Mouse (Mus musculus) forebrain, postnatal 0 days (tissue): ENCODE data around the gene Dcun1d1. TPM values are rescaled to one million over a fixed set of nuclear protein-coding genes. Genes with fewer than 3 reads are reported as not detected.

ENCODE experiments used
- ATAC-seq: fragments of 200-750 bp; cut with Nextera tagmentation; 2 replicates; pipeline ENCODE4 v1.8.0; 2017; ENCODE audit warnings: mild to moderate bottlenecking, moderate library complexity
- DNase-seq: peaks from one replicate; pipeline ENCODE4 v3.0.0-alpha.2; 2015
- H3K27ac ChIP-seq: fragments of 300-500 bp; sonication (generic); 2 replicates; pipeline ENCODE4 v1.5.1; 2014; ENCODE audit warnings: low read depth, mild to moderate bottlenecking, antibody characterized with exemption, low read length, moderate library complexity, mixed read lengths
- H3K27me3 ChIP-seq: fragments of 300-500 bp; sonication (generic); 2 replicates; pipeline ENCODE4 v1.6.1; 2014; ENCODE audit warnings: mild to moderate bottlenecking, low read length, mixed read lengths; ENCODE audit not compliant: insufficient read depth
- H3K36me3 ChIP-seq: fragments of 300-500 bp; sonication (generic); 2 replicates; pipeline ENCODE4 v1.6.1; 2014; ENCODE audit warnings: mild to moderate bottlenecking, moderate library complexity; ENCODE audit not compliant: insufficient read depth
- H3K4me1 ChIP-seq: fragments of 300-500 bp; sonication (generic); 2 replicates; pipeline ENCODE4 v1.6.1; 2014; ENCODE audit warnings: antibody characterized with exemption; ENCODE audit not compliant: insufficient read depth
- H3K4me2 ChIP-seq: fragments of 300-500 bp; sonication (generic); 2 replicates; pipeline ENCODE4 v1.6.1; 2014; ENCODE audit warnings: low read depth, mild to moderate bottlenecking, moderate library complexity
- H3K4me3 ChIP-seq: fragments of 300-500 bp; sonication (generic); 2 replicates; pipeline ENCODE4 v1.5.1; 2014; ENCODE audit warnings: low read depth, low read length, mixed read lengths
- H3K9ac ChIP-seq: fragments of 300-500 bp; sonication (generic); 2 replicates; pipeline ENCODE4 v1.6.1; 2014; ENCODE audit warnings: mild to moderate bottlenecking
- H3K9me3 ChIP-seq: fragments of 300-500 bp; sonication (generic); 2 replicates; pipeline ENCODE4 v1.6.1; 2016; ENCODE audit warnings: low read length
- CTCF ChIP-seq: sonication (generic); IDR thresholded peaks from 2 replicates; pipeline ENCODE4 v1.5.1; 2016; ENCODE audit warnings: antibody characterized with exemption, control low read depth, low read depth
- WGBS: fragments of 180-500 bp; shearing (Covaris S2); extraction: QIAGEN DNeasy Blood & Tissue Kit; methylation state at CpG from one replicate; pipeline ENCODE4 v1.1.7; 2014; 5-methylcytosine and 5-hydroxymethylcytosine counted together
- polyA plus RNA-seq: library from polyadenylated mRNA; unstranded; fragments of >200 nt; fragmentation: Nextera tagmentation; extraction: Ambion mirVana; gene quantifications from 2 replicates; pipeline ENCODE4 v1.2.1, GENCODE M21; 2015
- total RNA-seq: library from RNA; depleted of rRNA; stranded (reverse); fragments of >200 nt; gene quantifications from 2 replicates; pipeline ENCODE4 v1.2.3, GENCODE M21; 2014

Gene Dcun1d1
- total and polyA plus RNA-seq, 2 experiments from 2014 or later: 82.8 to 125 TPM

GRCm38 (mm10) chr3:35922522-35922921 lies 14.7 kb downstream of the Dcun1d1 start:
- Histone ChIP-seq H3K27me3 (no peaks in the 10 kb centered on the region), H3K9me3 (no peaks in the 10 kb centered on the region), H3K36me3 (peaks cover 4% of the 10 kb centered on the region; the same call in 1 of the 2 replicates), H3K27ac (no peak overlapping the region), H3K9ac (no peak overlapping the region), H3K4me3 (no peak overlapping the region), H3K4me1 (no peaks in the 10 kb centered on the region), H3K4me2 (no peak overlapping the region)
- ATAC-seq: no peak
- no peak for DNase-seq
- 83% methylated on average over 4 of the region's 4 CpGs for WGBS
- TF ChIP-seq CTCF: no peak

DNA sequence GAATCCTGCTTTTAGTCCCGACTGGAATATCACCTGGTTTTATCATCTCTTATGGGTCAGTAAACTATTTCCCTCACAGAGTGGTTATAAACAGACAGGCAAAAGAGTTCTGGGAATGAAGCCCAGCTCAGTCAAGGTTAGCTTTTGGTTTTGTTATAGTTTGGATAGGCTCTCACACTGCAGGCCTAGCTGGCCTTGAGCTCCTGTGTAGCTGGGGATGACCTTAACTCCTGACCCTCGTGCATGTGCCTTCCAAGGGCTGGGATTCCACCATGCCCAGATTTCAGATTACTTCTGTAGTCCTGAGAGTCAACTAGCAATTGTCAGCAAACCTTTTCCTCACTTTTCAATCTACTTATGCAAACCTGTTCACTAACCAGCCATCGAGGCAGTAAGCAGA lies 19.0 kb downstream of the Dcun1d1 start:
- no peak for TF ChIP-seq CTCF
- H3K4me3 ChIP-seq: no peak overlapping the region
- DNase-seq: no peak
- WGBS: 90% methylated on average over 3 of the region's 3 CpGs
- H3K9ac ChIP-seq: no peak overlapping the region
- H3K4me2 ChIP-seq: no peak overlapping the region
- H3K4me1 ChIP-seq: no peaks in the 10 kb centered on the region
- no peak overlapping the region for H3K27ac ChIP-seq
- peaks cover 10% of the 10 kb centered on the region; the same call in 1 of the 2 replicates for H3K36me3 ChIP-seq
- no peaks in the 10 kb centered on the region for H3K27me3 ChIP-seq
- no peak for ATAC-seq
- H3K9me3 ChIP-seq: no peaks in the 10 kb centered on the region

DNA sequence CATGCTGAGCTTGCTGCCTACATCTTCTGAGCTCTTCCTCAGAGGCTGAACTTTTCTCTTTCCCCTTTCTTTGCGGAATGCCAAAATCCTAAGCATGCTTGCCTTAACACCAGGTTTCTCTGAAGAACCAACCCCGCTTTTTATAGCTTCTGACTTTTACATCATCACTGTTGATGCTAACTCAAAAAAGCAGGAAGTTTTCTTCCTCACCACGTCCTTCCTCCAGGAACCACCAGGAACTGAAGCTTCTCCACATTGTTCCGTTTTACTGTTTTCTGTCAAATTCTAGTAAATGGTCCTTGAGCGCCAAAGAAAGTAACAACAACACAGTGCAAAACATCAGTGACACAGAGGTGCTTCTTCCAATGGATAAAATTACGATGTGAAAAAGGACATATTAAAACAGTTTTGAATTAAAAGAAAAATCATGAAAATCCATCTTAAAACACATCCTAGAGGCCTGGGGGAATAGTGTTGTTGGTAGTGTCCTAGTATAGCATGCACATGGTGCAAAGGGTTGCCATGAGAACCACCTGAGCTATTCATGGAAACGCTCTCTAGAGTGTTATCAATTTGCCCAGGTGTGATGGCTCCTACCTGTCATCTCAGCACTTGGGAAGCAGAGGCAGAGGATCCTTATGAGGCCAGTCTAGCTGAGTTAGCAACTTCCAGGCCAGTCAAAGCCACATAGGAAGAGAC lies 28.1 kb downstream of the Dcun1d1 start:
- TF ChIP-seq CTCF: no peak
- Histone ChIP-seq H3K9ac (no peak overlapping the region), H3K36me3 (no peaks in the 10 kb centered on the region), H3K4me2 (no peak overlapping the region), H3K9me3 (no peaks in the 10 kb centered on the region), H3K4me3 (no peak overlapping the region), H3K4me1 (no peaks in the 10 kb centered on the region), H3K27ac (no peak overlapping the region), H3K27me3 (no peaks in the 10 kb centered on the region)
- 91% methylated on average over 7 of the region's 7 CpGs for WGBS
- ATAC-seq: no peak
- DNase-seq: no peak

DNA sequence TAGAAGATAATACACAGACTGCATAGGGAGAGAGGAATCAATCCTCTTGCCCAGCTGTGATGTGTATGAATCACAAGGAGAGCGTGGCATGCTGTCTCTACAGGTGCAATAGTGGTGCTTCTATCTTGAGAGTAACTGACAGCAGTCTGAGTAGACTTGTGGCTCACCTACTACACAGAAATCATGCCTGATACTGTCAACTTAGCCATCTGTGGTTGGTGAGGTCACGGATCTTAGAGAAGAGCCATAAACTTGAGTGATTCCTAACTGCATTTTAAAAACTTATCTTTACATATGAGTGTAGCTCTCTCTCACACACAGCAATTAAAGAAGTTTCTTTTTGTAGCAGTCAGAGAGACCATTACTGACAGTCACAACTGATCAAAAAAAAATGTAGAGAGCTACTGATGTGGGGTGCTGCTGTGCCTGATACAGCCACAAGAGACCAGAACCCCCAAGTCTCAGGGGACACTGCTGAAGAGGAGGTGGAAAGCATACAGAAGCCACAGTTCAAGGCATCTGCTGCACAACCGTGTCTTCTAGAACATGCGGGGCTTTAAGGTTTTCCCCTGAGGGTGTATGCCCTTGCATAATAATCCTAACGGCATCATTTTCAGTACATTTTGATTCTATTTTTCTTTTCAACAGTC lies 36.6 kb downstream of the Dcun1d1 start:
- no peak for TF ChIP-seq CTCF
- Histone ChIP-seq H3K9me3 (no peaks in the 10 kb centered on the region), H3K27ac (no peak overlapping the region), H3K27me3 (no peaks in the 10 kb centered on the region), H3K4me3 (no peak overlapping the region), H3K9ac (no peak overlapping the region), H3K4me1 (no peaks in the 10 kb centered on the region), H3K4me2 (no peak overlapping the region), H3K36me3 (peaks cover 14% of the 10 kb centered on the region)
- DNase-seq (no peak), ATAC-seq (no peak)
- 91% methylated on average over 5 of the region's 5 CpGs for WGBS

GRCm38 (mm10) chr3:35899109-35899508 lies 38.1 kb downstream of the Dcun1d1 start:
- Histone ChIP-seq H3K27me3 (no peaks in the 10 kb centered on the region), H3K4me2 (no peak overlapping the region), H3K9ac (no peak overlapping the region), H3K9me3 (no peaks in the 10 kb centered on the region), H3K4me3 (no peak overlapping the region), H3K4me1 (no peaks in the 10 kb centered on the region), H3K36me3 (peaks cover 14% of the 10 kb centered on the region), H3K27ac (no peak overlapping the region)
- WGBS: 96% methylated on average over 3 of the region's 3 CpGs
- no peak for DNase-seq
- no peak for TF ChIP-seq CTCF
- ATAC-seq: no peak

DNA sequence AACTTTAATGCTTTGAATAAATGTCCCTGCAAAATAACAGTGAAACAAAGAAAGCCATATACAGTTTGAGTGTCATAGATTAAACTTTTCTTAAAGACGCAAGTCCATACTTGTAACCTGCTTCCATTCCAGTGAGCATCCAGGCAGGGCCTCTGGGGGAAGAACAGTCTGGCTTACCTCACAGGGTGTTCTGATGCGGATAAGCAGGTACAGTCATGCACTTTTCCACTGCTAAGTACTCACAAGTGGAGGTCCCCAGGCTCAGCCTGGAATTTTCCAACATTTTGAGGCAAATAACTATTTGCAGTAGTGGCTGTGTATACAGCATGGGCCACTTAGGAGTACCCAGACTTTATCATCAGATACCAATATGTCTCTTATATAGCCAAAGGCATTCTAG lies 39.3 kb downstream of the Dcun1d1 start:
- no peak overlapping the region for H3K27ac ChIP-seq
- no peaks in the 10 kb centered on the region for H3K27me3 ChIP-seq
- peaks cover 10% of the 10 kb centered on the region for H3K36me3 ChIP-seq
- H3K9me3 ChIP-seq: no peaks in the 10 kb centered on the region
- no peak overlapping the region for H3K9ac ChIP-seq
- WGBS: 91% methylated on average over 2 of the region's 2 CpGs
- no peak for ATAC-seq
- no peak overlapping the region for H3K4me2 ChIP-seq
- no peak for TF ChIP-seq CTCF
- DNase-seq: no peak
- H3K4me1 ChIP-seq: no peaks in the 10 kb centered on the region
- H3K4me3 ChIP-seq: no peak overlapping the region

DNA sequence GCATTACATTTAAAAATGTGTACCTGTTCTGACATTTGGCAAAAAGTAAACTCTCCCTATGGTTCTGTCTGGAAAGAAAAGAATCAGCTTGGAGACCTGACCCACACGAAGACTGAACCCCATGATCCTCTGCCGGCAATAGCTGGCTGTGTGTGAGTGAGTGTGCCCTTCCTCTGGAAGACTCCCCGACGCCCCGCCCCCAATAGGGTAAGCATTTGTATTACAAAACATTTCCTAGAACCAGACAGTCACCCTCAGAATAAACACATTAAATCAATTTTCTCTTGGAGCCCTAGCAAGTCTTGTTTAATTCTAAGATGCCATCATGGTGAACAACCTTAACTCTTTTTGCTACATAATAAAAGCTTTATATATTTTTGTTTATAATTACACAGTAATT lies 44.1 kb downstream of the Dcun1d1 start:
- H3K4me2 ChIP-seq: no peak overlapping the region
- H3K4me1 ChIP-seq: no peaks in the 10 kb centered on the region
- H3K9me3 ChIP-seq: no peaks in the 10 kb centered on the region
- no peak overlapping the region for H3K4me3 ChIP-seq
- DNase-seq (no peak), ATAC-seq (no peak)
- no peak overlapping the region for H3K27ac ChIP-seq
- H3K27me3 ChIP-seq: no peaks in the 10 kb centered on the region
- peaks cover 2% of the 10 kb centered on the region; the same call in 1 of the 2 replicates for H3K36me3 ChIP-seq
- 83% methylated on average over 5 of the region's 5 CpGs for WGBS
- TF ChIP-seq CTCF: no peak
- no peak overlapping the region for H3K9ac ChIP-seq
